ENCODE assay signal across 9 mouse cellular contexts in the genomic region with DNA sequence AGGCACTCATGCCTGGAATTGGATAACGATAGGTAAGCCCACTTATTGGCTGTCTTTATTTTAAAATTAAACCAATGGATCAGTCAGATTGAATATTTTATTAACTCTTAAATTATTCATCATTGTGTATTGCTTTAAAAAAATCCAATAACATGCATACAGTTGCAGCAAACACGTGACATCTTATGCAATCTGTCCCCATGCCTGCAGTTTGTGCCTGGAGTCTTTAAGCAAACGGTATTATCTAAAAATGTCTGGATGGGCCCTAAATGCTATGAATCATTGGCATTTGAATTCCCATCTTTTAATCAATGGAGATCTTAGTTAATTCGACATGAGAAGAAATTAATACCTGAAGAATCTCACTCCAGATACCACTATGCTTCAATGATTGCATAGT. TPM values are rescaled to one million over a fixed set of nuclear protein-coding genes. Genes with fewer than 3 reads are reported as not detected.
A peak's percentile ranks its signal among the peaks of the same experiment; 100 is the strongest.
DNase-seq lines count a peak whose midpoint lies in the region; ATAC-seq lines count a peak whose summit lies in the region.
"Had no signal": no experiment of that assay in that cellular context is flagged by ENCODE, and none has a peak within 500 bp of the region (broad histone marks: within the 10 kb centered on the region; RNA-seq: fewer than 3 reads in every experiment).

No protein-coding gene starts in this region.

- no peak for DNase-seq in heart, adult 11 months
- peak; percentile 4 for DNase-seq in 3T3-L1 (ENCODE audit: low read depth, low spot score)
- DNase-seq in midbrain, embryonic 10.5 days (ENCODE audit: low spot score): no peak
- DNase-seq in spleen, adult 12 weeks (ENCODE audit: low spot score): no peak
- no peak for DNase-seq in gastrocnemius, postnatal 4 days (ENCODE audit: low spot score in 2 of 2)
- no peak for DNase-seq in testis, postnatal 14 days (ENCODE audit: low spot score)

- ATAC-seq in heart, embryonic 15.5 days (replicated peaks; ENCODE audit: insufficient number of reproducible peaks, insufficient read depth, low FRiP score, low read depth): no peak
- no peak for ATAC-seq in forebrain, embryonic 13.5 days

- no peak overlapping the region for H3K4me2 ChIP-seq in heart, embryonic 15.5 days
- H3K4me2 ChIP-seq in forebrain, embryonic 13.5 days: peak overlapping the region; percentile 97

- H3K36me3 ChIP-seq in heart, embryonic 15.5 days: no peaks in the 10 kb centered on the region
- no peaks in the 10 kb centered on the region for H3K36me3 ChIP-seq in forebrain, embryonic 13.5 days (ENCODE audit: poor library complexity, severe bottlenecking)
- no peaks in the 10 kb centered on the region for H3K36me3 ChIP-seq in midbrain, embryonic 10.5 days

- WGBS in heart, embryonic 15.5 days: 41% methylated on average over 4 of the region's 4 CpGs
- 4% methylated on average over 4 of the region's 4 CpGs for WGBS in forebrain, embryonic 13.5 days
- 22% methylated on average over 4 of the region's 4 CpGs for WGBS in midbrain, embryonic 10.5 days

- H3K27ac ChIP-seq in heart, embryonic 15.5 days: no peak overlapping the region
- H3K27ac ChIP-seq in forebrain, embryonic 13.5 days: no peak overlapping the region
- H3K27ac ChIP-seq in midbrain, embryonic 10.5 days (replicated peaks): peak overlapping the region; percentile 75

- peak overlapping the region; percentile 80; the same call in 1 of the 2 replicates for H3K4me3 ChIP-seq in heart, embryonic 15.5 days
- peak overlapping the region; percentile 72 for H3K4me3 ChIP-seq in forebrain, embryonic 13.5 days
- peak overlapping the region; percentile 79 for H3K4me3 ChIP-seq in midbrain, embryonic 10.5 days

- H3K4me1 ChIP-seq in heart, embryonic 15.5 days (replicated peaks): peaks cover 19% of the 10 kb centered on the region; the same call in 1 of the 2 replicates
- peaks cover 13% of the 10 kb centered on the region; the same call in 1 of the 2 replicates for H3K4me1 ChIP-seq in forebrain, embryonic 13.5 days
- peaks cover 30% of the 10 kb centered on the region for H3K4me1 ChIP-seq in midbrain, embryonic 10.5 days

- H3K27me3 ChIP-seq in heart, embryonic 15.5 days: no peaks in the 10 kb centered on the region
- H3K27me3 ChIP-seq in forebrain, embryonic 13.5 days: peaks cover 5% of the 10 kb centered on the region; the same call in 1 of the 2 replicates
- peaks cover 23% of the 10 kb centered on the region for H3K27me3 ChIP-seq in midbrain, embryonic 10.5 days (ENCODE audit: low read depth, poor library complexity, severe bottlenecking)

- H3K9ac ChIP-seq in heart, embryonic 15.5 days: no peak overlapping the region
- H3K9ac ChIP-seq in forebrain, embryonic 13.5 days: no peak overlapping the region

- H3K9me3 ChIP-seq in heart, embryonic 15.5 days (replicated peaks): no peaks in the 10 kb centered on the region
- H3K9me3 ChIP-seq in forebrain, embryonic 13.5 days (replicated peaks): no peaks in the 10 kb centered on the region
- no peaks in the 10 kb centered on the region for H3K9me3 ChIP-seq in midbrain, embryonic 10.5 days (replicated peaks)

RNA-seq across cellular contexts. Expression of gene Edil3, which starts 3.2 kb away (rescaled TPM):
- 2.6 and 3.3 TPM in 2 replicates for polyA plus RNA-seq in heart, embryonic 15.5 days (2015; fragmentation: Nextera tagmentation; extraction: Ambion mirVana)
- polyA plus RNA-seq in forebrain, embryonic 13.5 days (2015; fragmentation: Nextera tagmentation; extraction: Ambion mirVana): 31.1 and 33.5 TPM in 2 replicates
- polyA plus RNA-seq in midbrain, embryonic 10.5 days (2016; fragmentation: Nextera tagmentation; extraction: Ambion mirVana): 17.5 and 25.4 TPM in 2 replicates
- under 1 TPM; 0.54 to 0.65 TPM for total RNA-seq in gastrocnemius, postnatal 4 days (2021)
- total RNA-seq: granulocyte monocyte progenitor cell, adult 5-6 weeks had no signal
